Mouse (Mus musculus): ENCODE measurements around the gene Tcp10c. TPM values are rescaled to one million over a fixed set of nuclear protein-coding genes. Genes with fewer than 3 reads are reported as not detected.
"Not testable (repeated sequence)": the region's sequence is repeated elsewhere in the genome, so short reads cannot be mapped to it uniquely, and the experiment has no call there.

The Tcp10c gene
- polyA plus RNA-seq, 1 experiment from 2014 or later = not detected

DNA sequence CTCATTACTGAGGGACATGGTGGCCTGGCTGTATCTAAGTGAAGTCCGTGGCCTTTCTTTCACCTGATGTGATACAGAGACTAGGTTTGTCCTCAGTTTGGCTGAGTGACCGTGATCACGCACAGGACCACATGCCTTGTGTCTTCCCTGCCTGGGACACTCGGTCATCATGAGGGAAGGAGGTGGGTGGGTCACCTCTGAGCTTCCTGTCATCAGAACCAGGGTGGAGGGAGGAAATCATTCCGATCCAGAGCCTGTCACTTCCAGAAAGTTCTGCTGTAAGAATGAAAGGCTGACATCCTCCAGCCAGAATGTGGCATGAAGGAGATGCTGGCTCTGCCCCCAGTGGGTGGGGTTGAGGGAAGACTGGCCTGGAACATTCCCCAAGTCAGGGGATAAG is 45.6 kb downstream of the Tcp10c start:
- not testable (repeated sequence) for H3K27ac ChIP-seq (replicated peaks); H3K4me1 ChIP-seq (replicated peaks); H3K4me3 ChIP-seq (replicated peaks); H3K9me3 ChIP-seq (replicated peaks); ATAC-seq (ENCODE audit: insufficient read depth); H3K36me3 ChIP-seq (replicated peaks); H3K4me2 ChIP-seq; H3K27me3 ChIP-seq; H3K9ac ChIP-seq
- 66% methylated on average over 4 of the region's 5 CpGs for WGBS (ENCODE audit: insufficient replicate concordance)

GRCm38 (mm10) chr17:13402118-13402517 is 47.7 kb downstream of the Tcp10c start:
- not testable (repeated sequence) for H3K4me1 ChIP-seq (replicated peaks); H3K36me3 ChIP-seq (replicated peaks); H3K27me3 ChIP-seq; H3K4me2 ChIP-seq; ATAC-seq (ENCODE audit: insufficient read depth); H3K9me3 ChIP-seq (replicated peaks); H3K4me3 ChIP-seq (replicated peaks); H3K9ac ChIP-seq; H3K27ac ChIP-seq (replicated peaks)

GRCm38 (mm10) chr17:13403527-13404131 is 49.3 kb downstream of the Tcp10c start:
- H3K4me2 ChIP-seq; H3K36me3 ChIP-seq (replicated peaks); H3K27ac ChIP-seq (replicated peaks); ATAC-seq (ENCODE audit: insufficient read depth); H3K9ac ChIP-seq; H3K4me3 ChIP-seq (replicated peaks); H3K4me1 ChIP-seq (replicated peaks); H3K9me3 ChIP-seq (replicated peaks); H3K27me3 ChIP-seq: not testable (repeated sequence)
- 52% methylated on average over 5 of the region's 5 CpGs for WGBS (ENCODE audit: insufficient replicate concordance)

GRCm38 (mm10) chr17:13406023-13406422 is 51.7 kb downstream of the Tcp10c start:
- H3K36me3 ChIP-seq (replicated peaks); H3K4me1 ChIP-seq (replicated peaks); H3K4me2 ChIP-seq; H3K27me3 ChIP-seq; ATAC-seq (ENCODE audit: insufficient read depth); H3K9me3 ChIP-seq (replicated peaks); H3K27ac ChIP-seq (replicated peaks); H3K4me3 ChIP-seq (replicated peaks); H3K9ac ChIP-seq: not testable (repeated sequence)
- 52% methylated on average over 3 of the region's 3 CpGs for WGBS (ENCODE audit: insufficient replicate concordance)

DNA sequence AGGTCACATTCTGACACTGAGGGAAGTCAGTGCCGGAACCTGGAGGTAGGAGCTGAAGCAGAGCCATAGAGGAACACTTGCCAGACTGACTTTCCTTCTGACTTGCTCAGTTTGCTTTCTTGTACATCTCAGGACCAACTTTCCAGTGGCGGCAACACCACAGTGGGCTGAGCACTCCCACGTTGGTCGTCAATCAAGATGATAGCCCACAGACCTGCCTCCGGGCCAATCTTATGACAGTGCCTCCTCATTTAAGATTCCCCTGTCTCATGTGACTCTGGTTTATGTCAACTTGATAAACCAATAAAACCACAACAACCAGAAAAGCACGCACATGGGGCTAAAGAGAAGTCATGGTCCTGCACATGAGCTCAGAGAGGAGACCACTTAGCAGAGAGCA is 52.3 kb downstream of the Tcp10c start:
- H3K9me3 ChIP-seq (replicated peaks); H3K4me1 ChIP-seq (replicated peaks); H3K27me3 ChIP-seq; H3K4me3 ChIP-seq (replicated peaks); H3K36me3 ChIP-seq (replicated peaks); H3K9ac ChIP-seq; H3K4me2 ChIP-seq; H3K27ac ChIP-seq (replicated peaks); ATAC-seq (ENCODE audit: insufficient read depth): not testable (repeated sequence)
- 66% methylated on average over 6 of the region's 6 CpGs for WGBS (ENCODE audit: insufficient replicate concordance)

DNA sequence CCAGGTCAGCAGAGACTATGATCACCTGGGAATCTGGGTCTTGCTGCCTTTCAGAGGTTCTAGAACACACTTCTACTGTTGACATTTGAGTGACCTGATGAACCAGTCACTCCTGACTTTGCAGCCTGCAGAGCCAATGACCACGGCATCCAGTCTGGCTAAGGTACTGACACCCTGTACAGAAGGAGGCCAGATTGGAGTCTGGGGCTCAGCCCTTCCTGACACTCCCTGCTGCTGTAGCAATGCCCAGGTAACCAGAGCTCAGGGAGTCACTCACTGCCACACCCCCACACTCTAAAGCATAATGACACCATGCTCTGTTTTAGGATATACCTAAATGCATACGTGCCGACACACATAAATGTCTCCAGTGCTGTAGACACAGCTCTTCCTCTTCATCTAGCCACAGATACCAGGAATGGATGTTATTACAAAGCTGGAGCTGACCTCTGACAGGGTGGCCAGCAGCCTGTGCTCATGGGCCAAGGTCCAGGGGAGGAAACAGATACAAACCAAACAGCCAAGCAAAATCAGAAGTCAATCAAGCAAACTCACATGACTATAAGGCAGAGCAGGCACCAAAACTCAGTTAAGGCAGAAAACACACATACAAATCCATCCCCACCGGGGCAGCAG is 53.4 kb downstream of the Tcp10c start:
- H3K27me3 ChIP-seq; H3K36me3 ChIP-seq (replicated peaks); H3K27ac ChIP-seq (replicated peaks); H3K4me1 ChIP-seq (replicated peaks); H3K9me3 ChIP-seq (replicated peaks); H3K4me2 ChIP-seq; H3K4me3 ChIP-seq (replicated peaks); H3K9ac ChIP-seq: not testable (repeated sequence)
- ATAC-seq (ENCODE audit: insufficient read depth) = peak; percentile 31
- whole genome bisulfite sequencing (ENCODE audit: insufficient replicate concordance) = 77% methylated on average over 3 of the region's 4 CpGs

GRCm38 (mm10) chr17:13408257-13408633 is 53.9 kb downstream of the Tcp10c start:
- H3K9me3 ChIP-seq (replicated peaks); H3K27me3 ChIP-seq; H3K4me1 ChIP-seq (replicated peaks); ATAC-seq (ENCODE audit: insufficient read depth); H3K27ac ChIP-seq (replicated peaks); H3K4me3 ChIP-seq (replicated peaks); H3K4me2 ChIP-seq; H3K36me3 ChIP-seq (replicated peaks); H3K9ac ChIP-seq: not testable (repeated sequence)
- WGBS (ENCODE audit: insufficient replicate concordance) = 77% methylated on average over 10 of the region's 11 CpGs

DNA sequence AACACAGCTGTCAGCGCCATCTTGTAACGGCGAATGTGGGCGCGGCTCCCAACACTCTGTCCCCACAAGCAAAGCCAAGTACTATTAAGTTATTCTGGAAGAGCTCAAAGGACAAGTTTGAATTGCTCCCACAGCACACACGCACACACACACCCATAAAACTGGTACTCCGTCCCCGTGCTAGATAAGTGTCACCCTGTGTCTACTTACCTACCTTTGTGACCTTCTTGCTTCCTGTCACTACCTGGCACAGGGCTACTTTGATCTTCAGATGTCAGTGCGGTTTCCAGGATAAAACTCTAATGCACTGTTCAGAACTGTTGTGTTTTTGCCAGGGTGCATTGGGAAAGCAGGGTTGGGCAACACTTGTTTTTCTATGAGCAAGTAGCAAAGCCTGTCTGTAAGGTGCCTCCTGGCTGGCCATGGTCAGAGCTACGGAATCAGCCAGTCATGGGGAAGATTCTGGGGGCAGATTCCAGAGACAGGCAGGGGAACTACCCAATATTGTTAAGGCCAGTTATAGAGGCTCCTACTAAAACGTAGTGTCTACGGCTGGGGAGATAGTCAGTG is 66.7 kb downstream of the Tcp10c start:
- H3K9ac ChIP-seq; ATAC-seq (ENCODE audit: insufficient read depth): not testable (repeated sequence)
- 80% methylated on average over 11 of the region's 12 CpGs for WGBS (ENCODE audit: insufficient replicate concordance)

DNA sequence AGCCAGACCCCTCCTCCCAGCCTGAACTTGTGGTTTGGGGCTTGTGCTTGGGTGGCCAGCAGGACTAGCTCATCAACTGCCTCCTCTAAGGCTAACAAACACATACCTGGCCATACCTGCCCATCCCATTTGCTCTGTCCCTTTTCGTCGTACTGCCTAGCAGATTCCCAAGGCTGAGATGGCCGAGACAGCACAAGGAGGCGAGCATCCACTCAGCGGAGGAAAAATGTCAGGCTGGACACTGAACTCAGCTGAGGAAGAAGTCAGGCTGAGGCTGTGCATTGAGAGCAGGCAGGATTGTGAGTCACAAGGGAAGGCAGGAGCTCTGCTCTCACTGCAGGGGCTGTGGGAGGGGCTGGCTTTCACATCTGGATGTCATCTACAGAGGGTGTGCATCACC is 68.3 kb downstream of the Tcp10c start:
- H3K27ac ChIP-seq (replicated peaks); H3K4me1 ChIP-seq (replicated peaks); H3K4me3 ChIP-seq (replicated peaks); H3K9me3 ChIP-seq (replicated peaks); ATAC-seq (ENCODE audit: insufficient read depth); H3K27me3 ChIP-seq; H3K4me2 ChIP-seq; H3K36me3 ChIP-seq (replicated peaks); H3K9ac ChIP-seq: not testable (repeated sequence)
- 70% methylated on average over 5 of the region's 5 CpGs for WGBS (ENCODE audit: insufficient replicate concordance)

More for the DNA sequence above, 66.7 kb downstream of the Tcp10c start:
- not testable (repeated sequence) for H3K4me2 ChIP-seq; H3K4me1 ChIP-seq (replicated peaks); H3K27ac ChIP-seq (replicated peaks); H3K9me3 ChIP-seq (replicated peaks); H3K36me3 ChIP-seq (replicated peaks); H3K4me3 ChIP-seq (replicated peaks); H3K27me3 ChIP-seq

- WGBS (ENCODE audit: insufficient replicate concordance) = 56% methylated on average over 8 of the region's 8 CpGs
- not testable (repeated sequence) for H3K9me3 ChIP-seq (replicated peaks); H3K27ac ChIP-seq (replicated peaks); H3K27me3 ChIP-seq; H3K9ac ChIP-seq; H3K4me3 ChIP-seq (replicated peaks); H3K36me3 ChIP-seq (replicated peaks); ATAC-seq (ENCODE audit: insufficient read depth); H3K4me1 ChIP-seq (replicated peaks); H3K4me2 ChIP-seq
Measured at GRCm38 (mm10) chr17:13423373-13424024, 69.1 kb downstream of the Tcp10c start.

DNA sequence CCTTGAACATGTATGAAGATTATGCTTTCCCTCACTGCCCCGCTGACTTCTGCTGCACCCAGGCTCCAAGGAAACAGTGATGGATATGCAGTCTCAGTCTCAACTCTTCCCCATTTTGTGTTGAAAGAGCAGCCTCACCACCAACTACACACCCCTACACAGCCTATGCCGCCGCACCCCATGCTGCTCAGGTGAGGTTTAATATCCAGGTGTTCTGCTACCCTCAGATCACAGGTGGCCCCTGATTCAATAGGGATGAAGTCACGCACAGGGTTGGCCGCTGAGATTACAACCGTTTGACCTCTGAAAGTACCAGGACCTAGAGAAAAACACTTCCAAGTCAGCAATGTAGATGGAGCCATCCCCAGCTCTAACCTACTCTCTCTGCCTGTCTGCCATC is 69.9 kb downstream of the Tcp10c start:
- H3K27ac ChIP-seq (replicated peaks); H3K9ac ChIP-seq; H3K36me3 ChIP-seq (replicated peaks); H3K4me3 ChIP-seq (replicated peaks); ATAC-seq (ENCODE audit: insufficient read depth); H3K27me3 ChIP-seq; H3K4me1 ChIP-seq (replicated peaks); H3K9me3 ChIP-seq (replicated peaks); H3K4me2 ChIP-seq: not testable (repeated sequence)
- 74% methylated on average over 6 of the region's 6 CpGs for WGBS (ENCODE audit: insufficient replicate concordance)
